Mouse (Mus musculus) B cell, adult 67 days (primary cell): ENCODE results near the gene Casp4. TPM values are rescaled to one million over a fixed set of nuclear protein-coding genes. Genes with fewer than 3 reads are reported as not detected.

Source experiments
- total RNA-seq, 2 experiments: library from RNA; stranded (reverse); gene quantifications; 4 replicates each; pipeline ENCODE4 v1.2.4; 2023

The Casp4 gene
- total RNA-seq: 10 to 100 TPM; 34.4 to 38.0 TPM

GRCm38 (mm10) chr9:5308561-5308960, at the start of gene Casp4:
Gene Casp4, plus strand, starts transcription at chr9:5308828.

GRCm38 (mm10) chr9:5298329-5299131, 10.1 kb upstream of the Casp4 start, which contains the start of gene Casp1:
Gene Casp1, plus strand, starts transcription at chr9:5298517.

GRCm38 (mm10) chr9:5345291-5345898, 36.8 kb downstream of the Casp4 start, which contains the start of gene Casp12:
Gene Casp12, plus strand, starts transcription at chr9:5345430.

Other genes with a start within 250 kb of the Casp4 start
- 10 to 100 TPM; 39.3 to 40.5 TPM for gene Casp1, start 10.3 kb upstream of the Casp4 start, total RNA-seq
- under 1 TPM; 0.41 to 0.71 TPM for gene Casp12, start 36.6 kb downstream of the Casp4 start, total RNA-seq